Mouse (Mus musculus) neural tube, embryonic 14.5 days (tissue): ENCODE results near the gene Prim2. TPM values are rescaled to one million over a fixed set of nuclear protein-coding genes. Genes with fewer than 3 reads are reported as not detected.

Source experiments
- ATAC-seq: fragments of 200-750 bp; cut with Nextera tagmentation; 2 replicates; pipeline ENCODE4 v1.8.0; 2017; ENCODE audit warnings: low read depth, mild to moderate bottlenecking, moderate TSS enrichment, moderate library complexity
- H3K27ac ChIP-seq: fragments of 300-500 bp; sonication (generic); 2 replicates; pipeline ENCODE4 v1.5.1; 2014; ENCODE audit warnings: low read depth, mild to moderate bottlenecking, control low read depth, low read length, moderate library complexity, mixed read lengths
- H3K27me3 ChIP-seq: fragments of 300-500 bp; sonication (generic); 2 replicates; pipeline ENCODE4 v1.6.1; 2014; ENCODE audit warnings: low read length; ENCODE audit not compliant: control insufficient read depth, insufficient read depth
- H3K36me3 ChIP-seq: fragments of 300-500 bp; sonication (generic); 2 replicates; pipeline ENCODE4 v1.6.1; 2014; ENCODE audit warnings: low read length, mixed read lengths; ENCODE audit not compliant: control insufficient read depth, insufficient read depth
- H3K4me1 ChIP-seq: fragments of 300-500 bp; sonication (generic); 2 replicates; pipeline ENCODE4 v1.6.1; 2014; ENCODE audit warnings: low read length; ENCODE audit not compliant: control insufficient read depth, insufficient read depth
- H3K4me2 ChIP-seq: fragments of 300-500 bp; sonication (generic); 2 replicates; pipeline ENCODE4 v1.6.1; 2014; ENCODE audit warnings: mild to moderate bottlenecking, low read depth, low read length, control low read depth
- H3K4me3 ChIP-seq: fragments of 300-500 bp; sonication (generic); 2 replicates; pipeline ENCODE4 v1.5.1; 2014; ENCODE audit warnings: low read depth, low read length, control low read depth, mixed read lengths
- H3K9ac ChIP-seq: fragments of 300-500 bp; sonication (generic); replicated peaks from 2 replicates; pipeline ENCODE4 v1.6.1; 2014; ENCODE audit warnings: low read depth, mild to moderate bottlenecking, control low read depth, low read length, mixed read lengths
- H3K9me3 ChIP-seq: fragments of 300-500 bp; sonication (generic); 2 replicates; pipeline ENCODE4 v1.6.1; 2016; ENCODE audit warnings: low read length; ENCODE audit not compliant: control insufficient read depth
- WGBS: fragments of 180-500 bp; shearing (Covaris S2); extraction: QIAGEN DNeasy Blood & Tissue Kit; methylation state at CpG from one replicate; pipeline ENCODE4 v1.1.7; 2014; 5-methylcytosine and 5-hydroxymethylcytosine counted together
- polyA plus RNA-seq: library from polyadenylated mRNA; unstranded; fragments of >200 nt; fragmentation: Nextera tagmentation; extraction: Ambion mirVana; gene quantifications from 2 replicates; pipeline ENCODE4 v1.2.1, GENCODE M21; 2014

The Prim2 gene
- polyA plus RNA-seq, 1 experiment from 2014 or later, result 20.7 TPM

DNA sequence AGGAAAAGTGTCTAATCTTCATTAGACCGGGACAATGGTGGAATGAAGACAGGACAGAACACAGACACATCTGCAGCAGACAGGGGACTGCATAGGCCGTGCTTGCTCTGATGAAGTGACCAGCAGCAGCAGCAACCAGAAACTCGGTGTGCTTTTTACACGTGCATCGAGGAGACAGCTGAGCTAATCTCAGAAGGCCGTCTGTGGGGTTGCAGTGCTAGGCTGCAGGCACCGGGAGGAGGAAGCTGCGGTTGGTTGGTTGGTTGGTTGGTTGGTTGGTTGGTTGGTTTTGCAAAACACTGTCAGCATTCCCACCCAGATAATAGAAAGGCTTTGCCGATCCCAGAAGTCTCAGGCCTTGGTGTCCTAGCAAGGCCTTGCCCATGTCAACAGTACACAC is 216.3 kb downstream of the Prim2 start:
- Histone ChIP-seq H3K4me2 (no peak overlapping the region), H3K4me1 (no peaks in the 10 kb centered on the region), H3K4me3 (no peak overlapping the region), H3K36me3 (no peaks in the 10 kb centered on the region), H3K9ac (no peak overlapping the region), H3K27ac (no peak overlapping the region), H3K27me3 (no peaks in the 10 kb centered on the region), H3K9me3 (no peaks in the 10 kb centered on the region)
- WGBS, result 92% methylated on average over 9 of the region's 9 CpGs
- no peak for ATAC-seq

DNA sequence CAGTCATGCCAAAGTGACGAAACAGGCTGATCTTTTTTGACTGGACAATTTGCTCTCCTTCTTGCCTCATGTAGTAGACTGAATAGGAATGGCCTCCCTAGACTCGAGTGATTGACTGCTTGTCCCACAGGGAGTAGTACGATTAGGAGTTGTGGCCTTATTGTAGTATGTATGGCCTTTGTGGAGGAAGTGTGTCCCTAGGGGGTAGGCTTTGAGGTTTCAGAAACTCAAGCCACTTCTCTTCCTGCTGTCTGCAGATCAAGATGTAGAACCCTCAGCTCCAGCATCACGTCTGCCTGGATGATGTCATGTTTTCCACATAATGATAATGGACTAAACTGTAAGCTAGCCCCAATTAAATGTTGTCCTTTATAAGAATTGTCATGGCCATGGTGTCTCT is 222.4 kb downstream of the Prim2 start:
- H3K9me3 ChIP-seq, result no peaks in the 10 kb centered on the region
- no peak for ATAC-seq
- H3K4me1 ChIP-seq, result no peaks in the 10 kb centered on the region
- H3K9ac ChIP-seq, result no peak overlapping the region
- no peak overlapping the region for H3K4me3 ChIP-seq
- no peaks in the 10 kb centered on the region for H3K36me3 ChIP-seq
- no peaks in the 10 kb centered on the region for H3K27me3 ChIP-seq
- no peak overlapping the region for H3K27ac ChIP-seq
- H3K4me2 ChIP-seq, result no peak overlapping the region
- WGBS, result 66% methylated on average over 4 of the region's 4 CpGs

- H3K4me3 ChIP-seq, result no peak overlapping the region
- no peaks in the 10 kb centered on the region for H3K9me3 ChIP-seq
- no peaks in the 10 kb centered on the region for H3K27me3 ChIP-seq
- WGBS, result 92% methylated on average over 2 of the region's 2 CpGs
- no peaks in the 10 kb centered on the region for H3K36me3 ChIP-seq
- no peak overlapping the region for H3K9ac ChIP-seq
- no peak overlapping the region for H3K27ac ChIP-seq
- no peak for ATAC-seq
- H3K4me2 ChIP-seq, result no peak overlapping the region
- H3K4me1 ChIP-seq, result no peaks in the 10 kb centered on the region
Observed at GRCm38 (mm10) chr1:33436167-33436566, 233.4 kb downstream of the Prim2 start.

Other genes with a start within 250 kb of the Prim2 start
- 30.9 and 33.5 TPM in 2 replicates for gene Rab23, start 50.1 kb upstream of the Prim2 start, polyA plus RNA-seq
- 20.0 and 22.1 TPM in 2 replicates for gene Bag2, start 88.0 kb upstream of the Prim2 start, polyA plus RNA-seq
- 64.5 and 68.9 TPM in 2 replicates for gene Zfp451, start 144.8 kb upstream of the Prim2 start, polyA plus RNA-seq
- gene Bend6, start 238.0 kb upstream of the Prim2 start, polyA plus RNA-seq, result 54.5 and 73.5 TPM in 2 replicates
- 66.8 and 72.8 TPM in 2 replicates for gene Dst, start 238.4 kb upstream of the Prim2 start, polyA plus RNA-seq